Mouse (Mus musculus): ENCODE data around the gene Olfml3.

The Olfml3 gene

DNA sequence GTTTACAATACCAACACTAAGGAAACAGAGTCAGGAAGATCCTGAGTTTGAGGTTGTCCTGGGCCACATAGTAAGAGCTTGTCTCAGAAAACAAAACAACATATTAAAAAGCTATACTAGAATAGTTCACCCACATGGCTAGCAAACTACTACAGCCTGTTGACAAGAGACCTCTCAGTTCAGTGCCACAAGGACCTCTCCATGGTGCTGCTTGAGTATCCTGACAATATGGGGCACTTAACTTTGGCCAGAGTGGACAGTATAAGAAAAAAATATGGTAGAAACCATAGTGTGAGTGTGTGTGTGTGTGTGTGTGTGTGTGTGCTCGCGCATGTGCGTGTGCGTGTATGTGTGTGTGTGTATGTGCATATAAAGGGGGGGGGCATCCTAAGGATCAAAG is 25.6 kb downstream of the Olfml3 start:
- DNase-seq (ENCODE audit: low read depth in 1 of 2, low spot score in 2 of 2) = no peak

- no peak for DNase-seq (ENCODE audit: low read depth in 1 of 2, low spot score in 2 of 2)
Observed at GRCm38 (mm10) chr3:103709470-103710040, 28.2 kb downstream of the Olfml3 start.

- no peak for DNase-seq (ENCODE audit: low read depth in 1 of 2, low spot score in 2 of 2)
Observed at GRCm38 (mm10) chr3:103705426-103705825, 32.4 kb downstream of the Olfml3 start.

DNA sequence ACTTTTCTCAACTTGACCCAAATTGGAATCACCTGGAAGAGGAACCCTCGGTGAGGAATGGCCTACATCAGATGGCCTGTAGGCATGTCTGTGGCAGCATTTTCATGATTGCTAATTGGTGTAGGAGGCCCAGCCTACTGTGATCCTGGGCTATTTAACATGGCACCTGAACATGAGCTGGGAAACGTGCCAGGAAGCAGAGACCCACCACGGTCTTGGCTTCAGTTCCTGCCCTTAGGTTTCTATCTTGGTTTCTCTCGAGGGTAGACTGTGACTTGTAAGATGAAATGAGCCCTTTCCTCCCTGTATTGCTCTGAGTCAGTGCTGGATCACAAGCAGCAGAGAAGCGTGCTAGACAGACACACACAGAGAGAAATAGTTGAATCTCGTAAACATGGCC is 33.1 kb downstream of the Olfml3 start:
- DNase-seq (ENCODE audit: low read depth in 1 of 2, low spot score in 2 of 2) = no peak

- no peak for DNase-seq (ENCODE audit: low read depth in 1 of 2, low spot score in 2 of 2)
Observed at GRCm38 (mm10) chr3:103696388-103696925, 41.3 kb downstream of the Olfml3 start.

GRCm38 (mm10) chr3:103695556-103695955 is 42.2 kb downstream of the Olfml3 start:
- DNase-seq (ENCODE audit: low read depth in 1 of 2, low spot score in 2 of 2) = no peak

GRCm38 (mm10) chr3:103690506-103690905 is 47.3 kb downstream of the Olfml3 start:
- DNase-seq (ENCODE audit: low read depth in 1 of 2, low spot score in 2 of 2) = no peak

GRCm38 (mm10) chr3:103689043-103689442 is 48.8 kb downstream of the Olfml3 start:
- no peak for DNase-seq (ENCODE audit: low read depth in 1 of 2, low spot score in 2 of 2)

GRCm38 (mm10) chr3:103683966-103684319 is 53.9 kb downstream of the Olfml3 start:
- DNase-seq (ENCODE audit: low read depth in 1 of 2, low spot score in 2 of 2) = no peak

- DNase-seq (ENCODE audit: low read depth in 1 of 2, low spot score in 2 of 2) = no peak
Observed at GRCm38 (mm10) chr3:103683234-103683965, 54.4 kb downstream of the Olfml3 start.

GRCm38 (mm10) chr3:103682473-103682872 is 55.3 kb downstream of the Olfml3 start:
- DNase-seq (ENCODE audit: low read depth in 1 of 2, low spot score in 2 of 2) = no peak

DNA sequence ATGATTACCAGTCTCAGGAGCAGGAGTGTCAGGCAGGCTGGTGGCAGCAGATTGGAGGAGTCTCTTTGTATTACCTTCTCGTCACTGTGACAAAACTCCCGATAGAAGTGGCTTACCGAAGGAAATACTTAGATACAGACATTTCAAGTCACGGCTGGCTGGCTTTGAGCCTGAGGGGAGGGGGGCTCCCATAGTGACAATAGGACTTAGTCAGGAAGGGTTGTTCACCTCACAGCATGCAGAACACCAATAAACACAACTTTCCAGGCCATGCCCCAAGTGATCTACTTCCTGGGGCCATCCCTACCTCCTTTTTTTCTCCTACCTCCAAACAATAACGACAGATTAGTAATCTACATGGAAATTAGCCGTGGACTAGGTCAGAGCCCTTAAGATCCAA is 59.0 kb downstream of the Olfml3 start:
- DNase-seq (ENCODE audit: low read depth in 1 of 2, low spot score in 2 of 2) = no peak

- no peak for DNase-seq (ENCODE audit: low read depth in 1 of 2, low spot score in 2 of 2)
Observed at GRCm38 (mm10) chr3:103672716-103673115, 65.1 kb downstream of the Olfml3 start.
